ENCODE assay signal across 8 mouse cellular contexts in genomic region chr10:19014381-19015256, GRCm38 (mm10). TPM values are rescaled to one million over a fixed set of nuclear protein-coding genes. Genes with fewer than 3 reads are reported as not detected.
DNase-seq lines count a peak whose midpoint lies in the region; ATAC-seq and TF ChIP-seq lines count a peak whose summit lies in the region.

No protein-coding gene starts in this region.

- peak; percentile 13 for DNase-seq in urinary bladder, postnatal 10 days (ENCODE audit: low spot score)
- DNase-seq in urinary bladder, adult 2 months (ENCODE audit: low spot score): no peak
- DNase-seq in adrenal gland, postnatal 36 days: peak; percentile 18 to 52
- DNase-seq in liver, postnatal 0 days: peak; percentile 47
- DNase-seq in retina, postnatal 1 day: peak; percentile 31
- no peak for DNase-seq in ovary, postnatal 10 days (ENCODE audit: low spot score)

- peak overlapping the region; percentile 80 for H3K4me3 ChIP-seq in forebrain, embryonic 12.5 days (replicated peaks)
- peak overlapping the region; percentile 85 for H3K4me3 ChIP-seq in hindbrain, embryonic 16.5 days (ENCODE audit: low read length)
- H3K4me3 ChIP-seq in liver, postnatal 0 days (ENCODE audit: low read depth, low read length): peak overlapping the region; percentile 89

- peak; percentile 47 for TF ChIP-seq CTCF in liver, postnatal 0 days (IDR thresholded peaks at IDR 0.05; ENCODE audit: low read depth)

- H3K27me3 ChIP-seq in forebrain, embryonic 12.5 days: peaks cover 10% of the 10 kb centered on the region
- H3K27me3 ChIP-seq in hindbrain, embryonic 16.5 days (replicated peaks; ENCODE audit: control insufficient read depth, insufficient read depth, low read length): no peaks in the 10 kb centered on the region
- H3K27me3 ChIP-seq in liver, postnatal 0 days (ENCODE audit: insufficient read depth, low read length): no peaks in the 10 kb centered on the region

- peak overlapping the region; percentile 42; the same call in 1 of the 2 replicates for H3K27ac ChIP-seq in forebrain, embryonic 12.5 days
- H3K27ac ChIP-seq in hindbrain, embryonic 16.5 days (ENCODE audit: low read depth, low read length): peak overlapping the region; percentile 71; the same call in 1 of the 2 replicates
- H3K27ac ChIP-seq in liver, postnatal 0 days (ENCODE audit: low read depth): peak overlapping the region; percentile 89

- ATAC-seq in forebrain, embryonic 12.5 days (ENCODE audit: low FRiP score): peak; percentile 25
- ATAC-seq in hindbrain, embryonic 16.5 days: no peak; the same call in 1 of the 2 replicates
- peak; percentile 53 for ATAC-seq in liver, postnatal 0 days

- TF ChIP-seq EP300 in liver, postnatal 0 days (IDR thresholded peaks at IDR 0.05; ENCODE audit: low read depth): no peak

- H3K4me1 ChIP-seq in forebrain, embryonic 12.5 days: peaks cover 12% of the 10 kb centered on the region
- peaks cover 5% of the 10 kb centered on the region; the same call in 1 of the 2 replicates for H3K4me1 ChIP-seq in hindbrain, embryonic 16.5 days (ENCODE audit: control insufficient read depth, insufficient read depth, low read depth, low read length)
- H3K4me1 ChIP-seq in liver, postnatal 0 days (ENCODE audit: insufficient read depth): peaks cover 34% of the 10 kb centered on the region

- WGBS in forebrain, embryonic 12.5 days: under 1% methylated on average over 43 of the region's 43 CpGs
- WGBS in hindbrain, embryonic 16.5 days: under 1% methylated on average over 39 of the region's 43 CpGs
- WGBS in liver, postnatal 0 days (ENCODE audit: insufficient replicate concordance): 1% methylated on average over 43 of the region's 43 CpGs

- H3K9me3 ChIP-seq in forebrain, embryonic 12.5 days: no peaks in the 10 kb centered on the region
- no peaks in the 10 kb centered on the region for H3K9me3 ChIP-seq in hindbrain, embryonic 16.5 days (ENCODE audit: control insufficient read depth, low read length)
- no peaks in the 10 kb centered on the region for H3K9me3 ChIP-seq in liver, postnatal 0 days (ENCODE audit: low read length)

- H3K36me3 ChIP-seq in forebrain, embryonic 12.5 days (replicated peaks): no peaks in the 10 kb centered on the region
- no peaks in the 10 kb centered on the region for H3K36me3 ChIP-seq in hindbrain, embryonic 16.5 days (ENCODE audit: control insufficient read depth, insufficient read depth, low read length)
- H3K36me3 ChIP-seq in liver, postnatal 0 days (replicated peaks; ENCODE audit: insufficient read depth, low read length): 0 out of 2 replicates have a peak, but pooled peaks cover 3% of the 10 kb centered on the region

- H3K9ac ChIP-seq in forebrain, embryonic 12.5 days: peak overlapping the region; percentile 76
- H3K9ac ChIP-seq in hindbrain, embryonic 16.5 days (ENCODE audit: low read depth, low read length): peak overlapping the region; percentile 86
- H3K9ac ChIP-seq in liver, postnatal 0 days (replicated peaks): peak overlapping the region; percentile 88

- peak overlapping the region; percentile 85 for H3K4me2 ChIP-seq in forebrain, embryonic 12.5 days
- H3K4me2 ChIP-seq in hindbrain, embryonic 16.5 days (ENCODE audit: low read length): peak overlapping the region; percentile 90
- H3K4me2 ChIP-seq in liver, postnatal 0 days (ENCODE audit: low read depth, low read length): peak overlapping the region; percentile 98

RNA-seq across cellular contexts. Expression of gene Tnfaip3, which starts 0.8 kb away (rescaled TPM):
- 3.7 and 4.4 TPM in 2 replicates for polyA plus RNA-seq in urinary bladder, adult 2 months (2012; rRNA removed)
- total RNA-seq in adrenal gland, postnatal 36 days (2021): 1 to 10 TPM; 6.0 to 7.1 TPM
- polyA plus RNA-seq in forebrain, embryonic 12.5 days (2016; fragmentation: Nextera tagmentation; extraction: Ambion mirVana): 0.92 and 1.5 TPM in 2 replicates
- polyA plus RNA-seq in hindbrain, embryonic 16.5 days (2015; fragmentation: Nextera tagmentation; extraction: Ambion mirVana): 2.9 and 3.0 TPM in 2 replicates
- polyA plus RNA-seq in liver, postnatal 0 days (2015; fragmentation: Nextera tagmentation; extraction: Ambion mirVana): 0.89 and 1.3 TPM in 2 replicates

Comparison
In these comparisons a context has a peak if more than half of its experiments do, and no peak if none do; other contexts are left out.
1. DNase-seq: peak in urinary bladder, postnatal 10 days (single experiment), adrenal gland, postnatal 36 days (2 of 2), liver, postnatal 0 days (single experiment) and retina, postnatal 1 day (single experiment); none in urinary bladder, adult 2 months (single experiment) and ovary, postnatal 10 days (single experiment).
2. Peak in every context shown above with its lines, with median percentiles within 50 percentile points of each other: H3K27ac ChIP-seq, H3K4me2 ChIP-seq, H3K4me3 ChIP-seq and H3K9ac ChIP-seq.